Mouse (Mus musculus) liver, postnatal 0 days (tissue): Measurements from ENCODE around the gene Adam12.

Source experiments
- CTCF ChIP-seq: sonication (generic); IDR thresholded peaks from 2 replicates; pipeline ENCODE4 v1.5.1; 2016; ENCODE audit warnings: antibody characterized with exemption, low read depth
- EP300 ChIP-seq: IDR thresholded peaks from 2 replicates; pipeline ENCODE4 v1.6.1; 2016; ENCODE audit warnings: antibody characterized with exemption, low read depth, mild to moderate bottlenecking

DNA sequence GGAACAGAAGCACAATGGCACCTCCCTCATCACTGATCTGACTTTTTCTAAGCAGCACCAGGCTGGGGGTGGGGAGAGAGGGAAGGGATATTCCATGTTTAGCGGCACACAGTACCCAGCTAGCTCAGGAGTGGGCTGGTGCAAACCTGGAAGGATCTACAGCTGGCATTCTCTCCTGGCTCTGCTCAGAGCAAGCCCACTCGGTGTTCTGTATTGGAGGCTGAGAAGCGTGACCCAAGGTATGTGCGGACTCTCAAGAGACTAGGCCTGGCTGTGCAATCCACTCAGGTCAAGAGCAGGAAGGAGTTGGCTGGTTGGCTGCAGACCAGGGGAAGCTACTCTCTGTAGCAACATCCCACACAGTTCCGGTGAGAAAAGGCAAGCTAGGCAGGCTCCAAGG lies 312.0 kb downstream of the Adam12 start:
- TF ChIP-seq CTCF = no peak
- no peak for TF ChIP-seq EP300
